Mouse (Mus musculus): ENCODE data around the gene Isy1. TPM values are rescaled to one million over a fixed set of nuclear protein-coding genes. Genes with fewer than 3 reads are reported as not detected.

Gene Isy1
- total RNA-seq, 2 experiments from 2014 or later, result 25.1 to 28.0 TPM

- DNase-seq (ENCODE audit: low spot score in 2 of 2), result no peak
These were observed 33.1 kb downstream of the Isy1 start for GRCm38 (mm10) chr6:87805448-87805847.

DNA sequence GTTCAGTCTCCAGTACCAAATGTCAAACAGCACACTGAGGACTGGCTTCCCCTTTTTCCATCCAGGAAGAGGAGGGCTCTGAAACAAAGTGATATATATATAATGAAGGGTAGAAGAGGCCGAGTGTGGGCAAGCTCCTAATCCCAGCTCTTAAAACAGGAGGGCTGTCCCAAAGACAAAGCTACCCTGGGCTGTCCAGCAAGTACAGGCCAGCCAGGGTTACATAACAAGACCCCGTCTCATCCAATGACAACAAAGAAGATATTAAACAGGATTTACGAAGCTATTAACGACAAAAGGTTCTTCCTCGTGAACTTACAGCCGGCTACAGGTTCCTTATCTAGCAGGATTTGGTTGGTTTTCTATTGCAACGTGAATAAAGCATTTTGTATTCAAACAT is 33.7 kb downstream of the Isy1 start:
- no peak for DNase-seq (ENCODE audit: low spot score in 2 of 2)

- no peak for DNase-seq (ENCODE audit: low spot score in 2 of 2)
These were observed 34.6 kb downstream of the Isy1 start for GRCm38 (mm10) chr6:87804036-87804435.

GRCm38 (mm10) chr6:87802462-87802861 is 36.1 kb downstream of the Isy1 start:
- DNase-seq (ENCODE audit: low spot score in 2 of 2), result no peak

DNA sequence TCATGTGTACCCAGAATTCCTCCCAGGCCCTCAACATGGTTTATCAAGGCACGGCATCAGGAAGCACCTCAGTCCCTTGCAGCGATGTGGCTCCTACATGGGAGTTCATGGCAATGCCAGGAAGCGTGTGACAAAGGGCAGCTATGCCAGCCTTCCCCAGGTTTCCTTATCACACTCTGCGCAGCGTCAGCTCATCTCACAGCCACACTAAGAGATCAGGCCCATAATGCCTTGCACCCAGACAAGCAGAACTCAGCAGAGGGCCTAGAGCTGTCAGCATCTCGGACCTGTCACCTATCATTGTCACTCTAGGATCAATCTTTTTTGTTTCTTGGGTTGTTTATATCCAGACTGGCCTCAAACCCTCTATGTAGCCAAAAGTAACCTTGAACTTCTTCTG is 39.0 kb downstream of the Isy1 start:
- DNase-seq (ENCODE audit: low spot score in 2 of 2), result no peak

DNA sequence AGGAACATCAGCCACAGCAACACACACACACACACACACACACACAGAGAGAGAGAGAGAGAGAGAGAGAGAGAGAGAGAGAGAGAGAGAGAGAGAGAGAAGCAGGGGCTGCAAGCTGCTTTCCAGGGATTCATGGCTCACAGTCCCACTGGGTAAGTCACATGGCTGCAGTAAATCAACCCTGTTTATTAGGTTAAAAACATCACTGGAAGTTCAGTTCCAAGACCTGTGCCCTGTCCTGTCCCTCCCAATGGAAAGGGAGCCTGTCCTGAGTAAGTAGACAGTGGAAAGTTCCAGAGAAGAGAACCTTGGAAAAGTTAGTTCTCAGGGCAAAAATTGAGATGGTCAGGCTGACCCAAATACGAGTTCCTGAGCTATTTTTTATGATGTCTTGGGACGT is 41.3 kb downstream of the Isy1 start:
- no peak for DNase-seq (ENCODE audit: low spot score in 2 of 2)

GRCm38 (mm10) chr6:87796251-87796880 is 42.2 kb downstream of the Isy1 start:
- no peak for DNase-seq (ENCODE audit: low spot score in 2 of 2)

DNA sequence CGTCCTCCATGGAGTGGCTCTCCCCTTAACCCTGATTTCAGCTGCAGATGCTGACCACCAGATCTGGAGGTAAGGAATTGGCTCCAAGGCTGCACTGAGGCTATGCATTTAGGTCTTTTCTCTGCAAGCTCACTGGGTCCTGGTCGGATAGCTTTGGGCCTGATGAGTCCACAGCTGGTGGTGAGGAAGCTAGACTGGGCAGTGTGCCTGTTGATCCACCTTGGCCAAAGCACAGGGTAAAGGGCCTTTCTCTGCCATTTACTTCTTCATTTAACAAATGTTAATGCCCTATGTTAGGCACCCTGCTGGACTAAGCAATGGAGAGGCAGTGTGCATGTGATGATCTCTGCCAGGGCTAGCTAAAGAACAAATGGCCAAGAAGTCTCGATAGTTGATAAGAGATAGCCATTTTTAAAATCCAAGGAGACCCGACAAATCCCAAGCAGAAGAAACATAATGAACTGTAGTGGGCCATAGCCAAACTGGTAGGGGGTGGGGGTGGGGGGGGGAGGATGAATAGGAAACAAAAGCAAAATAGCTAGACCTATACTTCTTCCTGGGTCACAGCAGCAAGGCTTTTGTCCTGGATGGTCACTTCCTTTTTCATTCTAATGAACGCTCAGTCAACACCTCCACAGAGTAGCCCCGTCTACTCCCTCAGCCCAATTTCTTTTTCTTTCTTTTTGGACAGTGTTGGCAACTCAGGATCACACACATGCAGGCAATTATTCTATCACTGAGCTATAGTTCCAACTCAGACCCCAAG is 43.0 kb downstream of the Isy1 start:
- no peak for DNase-seq (ENCODE audit: low spot score in 2 of 2)

- DNase-seq (ENCODE audit: low spot score in 2 of 2), result no peak
These were observed 44.6 kb downstream of the Isy1 start for GRCm38 (mm10) chr6:87793821-87794510.

DNA sequence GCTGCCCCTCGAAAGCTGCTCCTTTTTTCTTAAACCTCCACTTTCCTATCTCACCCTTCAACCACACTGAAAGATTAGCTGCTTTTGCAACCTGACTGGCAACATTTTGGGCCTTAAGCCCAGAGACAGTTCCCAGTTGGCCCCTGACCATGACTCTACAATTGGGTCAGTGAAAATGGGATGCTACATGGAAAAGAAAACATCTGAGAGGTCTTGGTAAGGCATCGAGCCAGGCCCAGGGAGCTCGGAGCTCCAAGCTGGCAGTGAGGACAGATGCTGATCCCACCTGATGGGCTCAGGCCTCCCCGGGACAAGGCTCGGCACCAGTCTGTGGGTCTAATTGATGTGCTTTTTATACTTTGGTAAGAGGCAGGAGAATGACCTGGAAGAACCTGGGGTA is 46.8 kb downstream of the Isy1 start:
- DNase-seq (ENCODE audit: low spot score in 2 of 2), result no peak

GRCm38 (mm10) chr6:87790779-87791480 is 47.7 kb downstream of the Isy1 start:
- DNase-seq (ENCODE audit: low spot score in 2 of 2), result no peak

DNA sequence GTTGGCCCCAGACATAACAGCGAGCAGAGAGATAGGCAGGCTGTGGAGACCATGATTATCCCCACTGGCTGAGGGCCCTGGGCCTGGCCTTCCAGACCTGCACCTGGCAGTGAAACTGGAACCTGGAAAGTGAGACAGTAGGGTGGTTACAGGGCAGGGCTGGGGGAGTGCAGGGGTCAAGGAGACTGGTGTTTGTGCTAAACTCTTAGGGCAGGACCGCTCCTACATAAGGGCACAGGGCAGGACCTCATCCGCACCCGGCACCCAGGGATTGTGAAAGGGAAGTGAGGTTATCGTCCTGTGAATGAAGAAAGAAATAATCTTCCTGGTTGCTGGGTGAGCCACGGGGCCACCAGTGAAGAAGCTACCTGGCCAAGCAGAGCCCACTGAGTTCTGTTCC is 48.8 kb downstream of the Isy1 start:
- DNase-seq (ENCODE audit: low spot score in 2 of 2), result no peak

- DNase-seq (ENCODE audit: low spot score in 2 of 2), result peak in 1 of 2 experiments; percentile 51
These were observed 49.6 kb downstream of the Isy1 start for GRCm38 (mm10) chr6:87788896-87789587.

- no peak for DNase-seq (ENCODE audit: low spot score in 2 of 2)
These were observed 50.2 kb downstream of the Isy1 start for GRCm38 (mm10) chr6:87788266-87788895.

DNA sequence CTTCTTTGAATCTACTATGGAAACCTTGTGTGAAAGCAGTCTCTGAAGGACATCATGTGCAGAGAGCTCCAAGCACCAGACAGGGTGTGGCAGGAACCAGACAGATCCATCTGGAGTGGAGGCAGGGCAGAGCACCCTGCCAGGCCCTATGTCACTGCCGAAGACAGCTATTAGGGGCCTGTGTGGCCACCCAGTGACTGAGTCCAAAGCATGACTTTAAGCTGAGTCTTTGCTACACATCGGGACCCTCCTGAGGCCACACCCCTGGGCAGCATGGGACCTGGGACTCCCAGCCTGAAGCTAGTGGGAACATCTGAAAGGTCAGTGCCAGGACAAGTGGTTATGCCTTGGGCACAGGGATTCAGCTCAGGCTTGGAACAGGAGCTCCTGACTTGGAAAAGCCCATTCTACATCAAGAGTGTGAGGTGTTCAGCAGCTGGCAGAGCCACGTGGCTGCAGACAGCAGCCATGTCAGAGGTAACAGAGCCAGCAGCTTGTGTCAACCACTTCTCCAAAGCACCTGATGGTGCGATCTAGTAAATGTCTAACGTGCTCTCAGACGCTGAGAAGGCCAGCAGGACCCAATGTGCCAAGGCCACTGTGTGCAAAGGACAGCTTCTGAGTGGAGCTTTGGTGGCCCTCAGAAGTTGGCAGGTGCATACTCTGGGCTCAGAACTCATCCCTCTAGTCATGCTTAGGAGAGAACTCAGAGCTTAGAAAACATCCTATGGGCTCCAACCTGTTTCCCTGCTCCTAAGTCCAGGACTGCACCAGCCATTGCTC is 51.3 kb downstream of the Isy1 start:
- peak in 1 of 2 experiments; percentile 15 for DNase-seq (ENCODE audit: low spot score in 2 of 2)

GRCm38 (mm10) chr6:87786621-87787020 is 52.0 kb downstream of the Isy1 start:
- no peak for DNase-seq (ENCODE audit: low spot score in 2 of 2)

- no peak for DNase-seq (ENCODE audit: low spot score in 2 of 2)
These were observed 54.6 kb downstream of the Isy1 start for GRCm38 (mm10) chr6:87784033-87784432.

DNA sequence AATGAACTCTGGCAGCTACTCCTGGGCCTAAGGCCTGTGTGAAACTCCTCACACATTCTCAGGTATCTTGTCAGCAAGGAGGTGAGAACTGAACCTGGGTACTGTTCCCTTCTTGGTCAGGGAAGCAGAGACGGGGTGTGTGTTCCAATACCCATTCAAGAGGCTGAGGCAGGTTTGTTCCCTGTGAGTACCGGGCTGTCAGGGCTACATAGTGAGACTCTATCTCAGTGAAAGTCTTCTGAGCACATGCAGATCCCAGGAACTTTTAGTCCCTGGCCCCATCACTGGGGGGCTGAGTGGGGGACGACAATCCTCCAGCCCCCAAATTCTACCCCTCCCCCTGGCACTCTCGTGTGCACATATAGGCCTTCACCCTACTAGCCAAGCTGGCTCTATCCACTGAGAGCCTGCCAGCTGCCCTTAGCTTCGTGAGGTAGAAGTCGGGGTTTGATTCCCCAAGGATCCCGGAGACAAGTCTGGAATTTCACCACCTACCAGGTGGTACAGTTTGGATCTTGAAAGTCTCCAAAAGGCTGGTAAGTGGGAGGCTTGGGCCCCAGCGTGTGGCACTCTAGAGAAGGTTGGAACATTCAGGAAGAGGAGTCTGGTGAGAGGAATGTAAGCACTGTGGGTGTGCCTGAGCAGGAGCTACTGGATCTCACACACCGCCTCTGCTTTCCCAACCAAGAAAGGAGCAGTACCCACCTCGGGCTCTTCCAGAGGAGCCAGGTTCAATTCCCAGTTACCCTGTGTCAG is 57.9 kb downstream of the Isy1 start:
- no peak for DNase-seq (ENCODE audit: low spot score in 2 of 2)
